Mouse (Mus musculus): ENCODE data around the gene Clic5.

DNA sequence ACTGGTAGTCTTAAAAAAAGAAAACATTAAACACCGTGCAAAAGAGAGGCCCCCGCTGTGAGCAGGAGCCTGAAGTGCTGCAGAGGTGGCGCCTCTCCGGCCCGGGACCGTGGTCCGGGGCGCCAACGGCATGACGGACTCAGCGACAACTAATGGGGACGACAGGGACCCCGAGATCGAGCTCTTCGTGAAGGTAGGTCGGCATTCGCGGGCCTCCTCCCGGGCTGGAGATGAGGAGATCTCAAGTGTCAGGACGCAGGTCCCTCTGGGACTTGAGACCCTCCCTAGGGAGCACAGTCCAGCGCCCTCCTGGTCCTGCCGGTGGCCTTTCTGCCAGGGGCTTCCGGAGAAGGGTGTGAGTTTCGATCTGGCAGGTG lies 373 bp downstream of the Clic5 start:
- TF ChIP-seq CTCF (IDR thresholded peaks at IDR 0.05; ENCODE audit: low read depth) (no peak), EP300 (IDR thresholded peaks at IDR 0.05; ENCODE audit: low read depth) (no peak)

All from liver, postnatal 0 days (tissue).